Mouse (Mus musculus) spleen, postnatal 10 days (tissue): ENCODE results near the gene Col8a1.

Source experiments
- DNase-seq, 2 experiments: peaks; one replicate each; pipeline ENCODE4 v3.0.0; 2021 to 2022; ENCODE audit warnings: low spot score in 2 of 2

Col8a1 gene

GRCm38 (mm10) chr16:57672251-57672650 is 82.3 kb downstream of the Col8a1 start:
- no peak for DNase-seq

GRCm38 (mm10) chr16:57671637-57672036 is 82.9 kb downstream of the Col8a1 start:
- no peak for DNase-seq

- DNase-seq, result peak in 1 of 2 experiments; percentile 12
Measured at GRCm38 (mm10) chr16:57669348-57669747, 85.2 kb downstream of the Col8a1 start.

GRCm38 (mm10) chr16:57662661-57663060 is 91.9 kb downstream of the Col8a1 start:
- DNase-seq, result no peak

GRCm38 (mm10) chr16:57649888-57650287 is 104.6 kb downstream of the Col8a1 start:
- DNase-seq, result no peak

GRCm38 (mm10) chr16:57641346-57641885 is 113.1 kb downstream of the Col8a1 start:
- no peak for DNase-seq

GRCm38 (mm10) chr16:57634766-57635165 is 119.8 kb downstream of the Col8a1 start:
- DNase-seq, result no peak

GRCm38 (mm10) chr16:57634191-57634590 is 120.3 kb downstream of the Col8a1 start:
- DNase-seq, result peak; percentile 20 to 64

GRCm38 (mm10) chr16:57611768-57612167 is 142.8 kb downstream of the Col8a1 start:
- peak in 1 of 2 experiments; percentile 56 for DNase-seq

- peak; percentile 77 to 89 for DNase-seq
Measured at GRCm38 (mm10) chr16:57606444-57607227, 147.9 kb downstream of the Col8a1 start, which contains the start of gene Cmss1. Gene Cmss1, minus strand, starts transcription at chr16:57606864.

GRCm38 (mm10) chr16:57601031-57601430 is 153.5 kb downstream of the Col8a1 start:
- DNase-seq, result no peak

- no peak for DNase-seq
Measured at GRCm38 (mm10) chr16:57597295-57597957, 157.1 kb downstream of the Col8a1 start.

GRCm38 (mm10) chr16:57593422-57594157 is 160.9 kb downstream of the Col8a1 start:
- DNase-seq, result no peak

- DNase-seq, result no peak
Measured at GRCm38 (mm10) chr16:57585201-57585600, 169.3 kb downstream of the Col8a1 start.

GRCm38 (mm10) chr16:57582008-57582407 is 172.5 kb downstream of the Col8a1 start:
- DNase-seq, result no peak

- no peak for DNase-seq
Measured at GRCm38 (mm10) chr16:57580041-57580440, 174.5 kb downstream of the Col8a1 start.

GRCm38 (mm10) chr16:57577519-57577918 is 177.0 kb downstream of the Col8a1 start:
- no peak for DNase-seq

GRCm38 (mm10) chr16:57575764-57576388 is 178.7 kb downstream of the Col8a1 start:
- DNase-seq, result no peak
